10 mouse cellular contexts compared by ENCODE assay signal in the genomic region with DNA sequence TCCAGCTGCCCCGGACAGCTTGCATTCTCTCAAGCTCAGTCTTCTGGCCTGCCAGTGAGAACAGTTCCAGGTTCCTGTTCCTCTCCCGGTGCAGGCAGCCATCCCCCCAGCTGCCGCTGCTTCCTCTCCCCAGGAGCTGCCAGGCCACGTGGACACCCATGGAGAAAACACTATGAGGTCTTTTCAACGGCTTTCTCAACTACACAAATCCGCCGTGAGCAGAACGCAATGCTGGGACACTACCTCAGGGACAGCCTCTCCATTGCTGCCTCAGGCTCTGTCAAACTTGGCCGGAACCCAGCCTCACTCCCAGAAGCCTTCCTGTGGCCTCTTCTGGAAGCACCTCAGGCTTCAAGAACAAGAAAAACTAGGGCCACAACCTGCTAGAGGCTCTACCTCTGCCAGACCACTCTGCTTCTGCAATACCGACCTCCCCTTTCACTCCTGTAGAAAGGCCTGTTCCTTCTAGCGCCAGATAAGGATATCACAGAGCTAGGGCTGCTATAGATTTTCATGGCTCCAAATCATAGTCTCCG. TPM values are rescaled to one million over a fixed set of nuclear protein-coding genes. Genes with fewer than 3 reads are reported as not detected.
DNase-seq lines count a peak whose midpoint lies in the region; ATAC-seq and TF ChIP-seq lines count a peak whose summit lies in the region.
"Had no signal": no experiment of that assay in that cellular context is flagged by ENCODE, and none has a peak within 500 bp of the region (broad histone marks: within the 10 kb centered on the region; RNA-seq: fewer than 3 reads in every experiment).

No protein-coding gene starts in this region.

- H3K4me2 ChIP-seq in forebrain, embryonic 15.5 days (replicated peaks), result no peak overlapping the region
- H3K4me2 ChIP-seq: hindbrain, embryonic 12.5 days had no signal

- no peaks in the 10 kb centered on the region for H3K27me3 ChIP-seq in MEL (ENCODE audit: control insufficient read depth in 1 of 2, insufficient read depth in 2 of 2, low read length in 2 of 2)
- H3K27me3 ChIP-seq in forebrain, embryonic 15.5 days, result no peaks in the 10 kb centered on the region

- H3K79me2 ChIP-seq in MEL (ENCODE audit: control insufficient read depth, insufficient read depth, low read length, poor library complexity), result peaks cover 26% of the 10 kb centered on the region

- no peaks in the 10 kb centered on the region for H3K9me3 ChIP-seq in MEL (replicated peaks; ENCODE audit: insufficient read depth, low read length)
- H3K9me3 ChIP-seq in forebrain, embryonic 15.5 days, result no peaks in the 10 kb centered on the region
- H3K9me3 ChIP-seq: hindbrain, embryonic 12.5 days; limb, embryonic 10.5 days had no signal

- TF ChIP-seq CTCF in gastrocnemius, adult 2 months (IDR thresholded peaks at IDR 0.05), result no peak
- no peak for TF ChIP-seq CTCF in MEL (IDR thresholded peaks at IDR 0.05 in 2 of 3, conservative IDR thresholded peaks at IDR 0.05 in 1 of 3; ENCODE audit: control insufficient read depth in 1 of 3, insufficient read depth in 1 of 3, low read depth in 2 of 3, low read length in 3 of 3, poor library complexity in 1 of 3, severe bottlenecking in 1 of 3)

- no peak for ATAC-seq in forebrain, embryonic 15.5 days (replicated peaks)

- DNase-seq in gastrocnemius, adult 2 months, result peak; percentile 34
- no peak for DNase-seq in gastrocnemius, postnatal 25 days
- peak; percentile 91 for DNase-seq in MEL (ENCODE audit: low read depth, low spot score)
- peak; percentile 24 to 36 for DNase-seq in heart, postnatal 10 days
- DNase-seq in lung, postnatal 14 days, result peak; percentile 2
- DNase-seq in frontal cortex, postnatal 25 days (ENCODE audit: low spot score in 2 of 2), result no peak
- no peak for DNase-seq in urinary bladder, adult 18-20 months (ENCODE audit: low spot score in 2 of 2)

- peaks cover 56 to 71% of the 10 kb centered on the region in 2 experiments for H3K4me1 ChIP-seq in MEL (ENCODE audit: control insufficient read depth in 1 of 2, insufficient read depth in 2 of 2, low read length in 2 of 2)
- peaks cover 16% of the 10 kb centered on the region; the same call in 1 of the 2 replicates for H3K4me1 ChIP-seq in forebrain, embryonic 15.5 days

- peaks cover 0 to 71% of the 10 kb centered on the region in 2 experiments; a peak in 3 of 4 replicates for H3K36me3 ChIP-seq in MEL (ENCODE audit: control insufficient read depth in 1 of 2, insufficient read depth in 2 of 2, low read length in 2 of 2)
- H3K36me3 ChIP-seq in forebrain, embryonic 15.5 days, result no peaks in the 10 kb centered on the region
- H3K36me3 ChIP-seq: hindbrain, embryonic 12.5 days; limb, embryonic 10.5 days had no signal

- intact Hi-C loops in gastrocnemius, adult 2 months (cut with DNase I), result no loop called here
- intact Hi-C loops in heart, postnatal 10 days (cut with DNase I), result no loop called here

- TF ChIP-seq EP300 in MEL (IDR thresholded peaks at IDR 0.05; ENCODE audit: low read depth in 1 of 2, low read length in 2 of 2), result no peak; a peak in 1 of 4 replicates

- no peak for TF ChIP-seq RAD21 in MEL (IDR thresholded peaks at IDR 0.05; ENCODE audit: low read depth, low read length)

- peak; percentile 45 to 71; a peak in 3 of 4 replicates for TF ChIP-seq POLR2A in MEL (IDR thresholded peaks at IDR 0.05; ENCODE audit: control insufficient read depth in 1 of 2, insufficient read depth in 1 of 2, low read depth in 1 of 2, low read length in 2 of 2, poor library complexity in 1 of 2)

- H3K27ac ChIP-seq in gastrocnemius, adult 2 months, result peak overlapping the region; percentile 39
- peak overlapping the region; percentile 95 for H3K27ac ChIP-seq in MEL (ENCODE audit: control insufficient read depth, low read depth, low read length)
- no peak overlapping the region for H3K27ac ChIP-seq in forebrain, embryonic 15.5 days (replicated peaks)
- H3K27ac ChIP-seq: hindbrain, embryonic 12.5 days; limb, embryonic 10.5 days had no signal

- no peak overlapping the region for H3K4me3 ChIP-seq in gastrocnemius, adult 2 months
- peak overlapping the region; percentile 61 to 62 for H3K4me3 ChIP-seq in MEL (ENCODE audit: control insufficient read depth in 1 of 2, insufficient read depth in 1 of 2, low read depth in 2 of 2, low read length in 2 of 2)
- H3K4me3 ChIP-seq in forebrain, embryonic 15.5 days, result no peak overlapping the region
- H3K4me3 ChIP-seq: hindbrain, embryonic 12.5 days; limb, embryonic 10.5 days had no signal

- peak overlapping the region; percentile 75 for H3K9ac ChIP-seq in MEL (ENCODE audit: control insufficient read depth, low read depth, low read length, poor library complexity, severe bottlenecking)
- H3K9ac ChIP-seq in forebrain, embryonic 15.5 days (replicated peaks), result no peak overlapping the region
- H3K9ac ChIP-seq: hindbrain, embryonic 12.5 days had no signal

- 52% methylated on average over 12 of the region's 12 CpGs for WGBS in forebrain, embryonic 15.5 days

TF ChIP-seq in MEL, 35 proteins besides CTCF, POLR2A, EP300 and RAD21:
- no peak for TF ChIP-seq CHD2 (IDR thresholded peaks at IDR 0.05; ENCODE audit: low read length)
- peak; percentile 93 for TF ChIP-seq MAX (IDR thresholded peaks at IDR 0.05; ENCODE audit: low read length)
- no peak for TF ChIP-seq HCFC1 (IDR thresholded peaks at IDR 0.05; ENCODE audit: low read depth, low read length)
- no peak for TF ChIP-seq JUND (IDR thresholded peaks at IDR 0.05; ENCODE audit: low read depth, low read length)
- TF ChIP-seq MYB (IDR thresholded peaks at IDR 0.05; ENCODE audit: low read depth, low read length), result no peak
- no peak for TF ChIP-seq MEF2A (IDR thresholded peaks at IDR 0.05; ENCODE audit: extremely low read depth, insufficient replicate concordance, low read depth, low read length, poor library complexity, severe bottlenecking)
- no peak; the same call in 1 of the 2 replicates for TF ChIP-seq CHD1 (IDR thresholded peaks at IDR 0.05; ENCODE audit: low read depth, low read length)
- peak; percentile 59 for TF ChIP-seq TAL1 (IDR thresholded peaks at IDR 0.05; ENCODE audit: low read length)
- TF ChIP-seq MYC (IDR thresholded peaks at IDR 0.05; ENCODE audit: low read depth, low read length), result peak; percentile 91
- peak; percentile 8; the same call in 1 of the 2 replicates for TF ChIP-seq SMC3 (IDR thresholded peaks at IDR 0.05; ENCODE audit: low read depth, low read length)
- no peak; the same call in 1 of the 2 replicates for TF ChIP-seq TCF12 (IDR thresholded peaks at IDR 0.05; ENCODE audit: low read depth, low read length)
- no peak for TF ChIP-seq MAFK (IDR thresholded peaks at IDR 0.05; ENCODE audit: borderline replicate concordance, low read depth, low read length)
- TF ChIP-seq MAZ (IDR thresholded peaks at IDR 0.05; ENCODE audit: low read depth, low read length), result no peak; the same call in 1 of the 2 replicates
- peak; percentile 72 for TF ChIP-seq NELFE (IDR thresholded peaks at IDR 0.05; ENCODE audit: low read depth, low read length)
- TF ChIP-seq ELF1 (IDR thresholded peaks at IDR 0.05; ENCODE audit: low read depth, low read length), result no peak
- peak; percentile 92 for TF ChIP-seq POLR2AphosphoS2 (IDR thresholded peaks at IDR 0.05; ENCODE audit: low read length)
- TF ChIP-seq E2F4 (IDR thresholded peaks at IDR 0.05; ENCODE audit: borderline replicate concordance, low read depth, low read length), result no peak
- TF ChIP-seq TBP (IDR thresholded peaks at IDR 0.05; ENCODE audit: low read depth, low read length), result 0 out of 2 replicates have a peak, but pooled peaks have one; percentile 59
- TF ChIP-seq KAT2A (conservative IDR thresholded peaks at IDR 0.05; ENCODE audit: low read depth, low read length), result no peak
- no peak for TF ChIP-seq ZC3H11A (IDR thresholded peaks at IDR 0.05; ENCODE audit: low read depth, low read length)
- TF ChIP-seq GATA1 (IDR thresholded peaks at IDR 0.05; ENCODE audit: low read depth, low read length), result peak; percentile 76
- TF ChIP-seq POLR2AphosphoS5 (IDR thresholded peaks at IDR 0.05; ENCODE audit: borderline replicate concordance, low read depth, low read length), result peak; percentile 53; the same call in 1 of the 2 replicates
- no peak for TF ChIP-seq ZNF384 (IDR thresholded peaks at IDR 0.05; ENCODE audit: low read depth, low read length)
- no peak for TF ChIP-seq NRF1 (IDR thresholded peaks at IDR 0.05; ENCODE audit: insufficient read depth, low read depth, low read length, poor library complexity, severe bottlenecking)
- peak; percentile 65 for TF ChIP-seq RCOR1 (IDR thresholded peaks at IDR 0.05; ENCODE audit: low read depth, low read length)
- TF ChIP-seq BHLHE40 (IDR thresholded peaks at IDR 0.05; ENCODE audit: borderline replicate concordance, low read depth, low read length), result no peak
- TF ChIP-seq USF1 (IDR thresholded peaks at IDR 0.05; ENCODE audit: low read depth, low read length), result peak; percentile 85
- TF ChIP-seq MXI1 (IDR thresholded peaks at IDR 0.05; ENCODE audit: low read depth, low read length), result peak; percentile 80
- TF ChIP-seq SIN3A (IDR thresholded peaks at IDR 0.05; ENCODE audit: low read length), result peak; percentile 69
- TF ChIP-seq USF2 (IDR thresholded peaks at IDR 0.05; ENCODE audit: borderline replicate concordance in 1 of 2, insufficient read depth in 1 of 2, low read depth in 1 of 2, low read length in 2 of 2), result no peak
- TF ChIP-seq ETS1 (IDR thresholded peaks at IDR 0.05; ENCODE audit: low read depth, low read length), result peak; percentile 5; the same call in 1 of the 2 replicates
- no peak for TF ChIP-seq GABPA (IDR thresholded peaks at IDR 0.05; ENCODE audit: low read depth, low read length)
- TF ChIP-seq UBTF (IDR thresholded peaks at IDR 0.05; ENCODE audit: borderline replicate concordance, insufficient read depth, low read depth, low read length), result 0 out of 2 replicates have a peak, but pooled peaks have one; percentile 51
- 0 out of 2 replicates have a peak, but pooled peaks have one; percentile 24 for TF ChIP-seq ZMIZ1 (IDR thresholded peaks at IDR 0.05; ENCODE audit: low read depth, low read length)
- TF ChIP-seq ZKSCAN1 (IDR thresholded peaks at IDR 0.05; ENCODE audit: low read depth, low read length), result no peak; the same call in 1 of the 2 replicates

RNA-seq across cellular contexts. Expression of a gene that starts 12.5 kb away (rescaled TPM):
- total RNA-seq in gastrocnemius, adult 2 months (2021), result 10 to 100 TPM; 11.1 to 16.4 TPM
- 10 to 100 TPM; 12.9 to 13.3 TPM for total RNA-seq in gastrocnemius, postnatal 25 days (2021)
- total RNA-seq in MEL (2012; rRNA removed), result 17.8 and 19.4 TPM in 2 replicates
- 10 to 100 TPM in 1 of 2 experiments, not detected in 1; 37.2 TPM for polyA plus RNA-seq in MEL (2012; ENCODE audit: insufficient read depth in 1 of 2, insufficient read length in 2 of 2, low read depth in 1 of 2, low replicate concordance in 2 of 2, missing spikeins in 1 of 2)
- 10 to 100 TPM; 27.1 to 28.6 TPM for total RNA-seq in heart, postnatal 10 days (2021)
- 14.6 and 16.4 TPM in 2 replicates for polyA plus RNA-seq in forebrain, embryonic 15.5 days (2015; fragmentation: Nextera tagmentation; extraction: Ambion mirVana)

Comparison
In these comparisons a context has a peak if more than half of its experiments do, and no peak if none do; other contexts are left out.
1. DNase-seq: peak in gastrocnemius, adult 2 months (single experiment), MEL (single experiment), heart, postnatal 10 days (2 of 2) and lung, postnatal 14 days (single experiment); none in gastrocnemius, postnatal 25 days (single experiment), frontal cortex, postnatal 25 days (0 of 2) and urinary bladder, adult 18-20 months (0 of 2).
2. H3K4me3 ChIP-seq: peak in MEL (2 of 2); none in gastrocnemius, adult 2 months (single experiment) and forebrain, embryonic 15.5 days (single experiment).